Mouse (Mus musculus) MEL (cell line): ENCODE measurements around the gene Olfr550.

Source experiments
- CTCF ChIP-seq, 3 experiments: IDR thresholded peaks in 2 of 3; conservative IDR thresholded peaks in 1 of 3; 2 replicates each; pipeline ENCODE4 v1.5.1; 2011 to 2012; ENCODE audit warnings: low read length in 3 of 3, low read depth in 2 of 3, mild to moderate bottlenecking in 2 of 3, improper control_type of control experiment in 1 of 3, inconsistent platforms in 1 of 3, mixed read lengths in 1 of 3, moderate library complexity in 1 of 3; ENCODE audit not compliant: control insufficient read depth in 1 of 3, insufficient read depth in 1 of 3, poor library complexity in 1 of 3, severe bottlenecking in 1 of 3
- ZC3H11A ChIP-seq: IDR thresholded peaks from 2 replicates; pipeline ENCODE4 v1.6.1; 2012; ENCODE audit warnings: low read depth, mild to moderate bottlenecking, inconsistent platforms, low read length, improper control_type of control experiment

DNA sequence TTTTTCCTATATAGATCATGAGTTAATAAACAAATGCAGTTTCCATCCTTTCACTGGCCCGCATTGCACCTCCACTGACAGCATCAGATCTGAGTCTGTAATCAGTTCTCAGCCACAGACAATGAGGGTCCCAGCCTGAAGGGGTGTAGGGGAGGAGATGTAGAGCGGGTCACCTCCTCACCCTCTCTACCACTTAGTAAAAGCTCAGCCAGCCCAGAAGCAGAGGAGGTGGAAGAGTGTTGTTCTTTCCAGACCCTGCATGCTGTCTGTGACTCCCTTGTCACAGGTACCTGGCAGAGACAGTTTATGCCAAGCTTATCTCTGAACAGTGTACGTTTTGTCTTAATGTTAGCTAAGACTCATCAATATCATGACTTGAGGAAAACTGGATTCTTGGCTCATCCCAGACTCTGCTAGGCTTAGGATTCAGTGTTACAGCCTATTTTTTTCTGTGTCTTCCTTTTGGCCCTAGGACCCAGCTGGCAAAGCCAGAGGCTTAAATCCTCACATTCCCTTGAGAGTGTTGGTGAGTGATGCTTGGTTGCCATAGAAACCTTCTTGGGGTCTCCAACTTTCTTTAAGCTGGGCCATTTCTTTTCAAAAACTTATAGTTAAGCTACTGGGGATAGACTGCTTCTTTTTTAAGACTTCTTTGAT, 2.1 kb downstream of the Olfr550 start:
- TF ChIP-seq ZC3H11A = no peak
- TF ChIP-seq CTCF (IDR thresholded peaks at IDR 0.05 in 2 of 3, conservative IDR thresholded peaks at IDR 0.05 in 1 of 3; ENCODE audit: control insufficient read depth in 1 of 3, insufficient read depth in 1 of 3, low read depth in 2 of 3, low read length in 3 of 3, poor library complexity in 1 of 3, severe bottlenecking in 1 of 3) = no peak
